Mouse (Mus musculus): ENCODE measurements around the gene Hoxc6.

DNA sequence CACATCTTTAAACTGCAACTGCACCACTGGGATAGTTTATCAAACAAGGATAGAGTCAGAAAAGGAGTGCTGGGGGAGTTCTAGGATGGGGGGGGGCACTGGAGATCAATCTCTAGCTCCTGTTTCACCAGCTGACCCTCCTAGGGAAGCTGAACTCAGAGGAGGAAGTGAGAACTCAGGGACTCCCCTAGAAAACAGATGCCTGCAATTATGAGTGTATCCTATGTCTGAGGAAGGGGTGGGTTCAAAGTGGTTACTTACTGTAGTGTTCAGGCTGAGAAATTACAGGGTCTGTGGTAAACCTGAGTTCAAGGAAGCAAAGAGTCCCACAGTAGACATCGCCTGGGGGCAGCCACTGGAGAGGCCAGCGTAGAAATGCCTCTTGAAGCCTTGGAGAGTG lies 53.6 kb downstream of the Hoxc6 start:
- TF ChIP-seq CTCF (IDR thresholded peaks at IDR 0.05; ENCODE audit: low read depth, low read length): no peak
- TF ChIP-seq TAL1 (conservative IDR thresholded peaks at IDR 0.05; ENCODE audit: low read depth, low read length): no peak
